Mouse (Mus musculus): ENCODE data around the gene Grk2. TPM values are rescaled to one million over a fixed set of nuclear protein-coding genes. Genes with fewer than 3 reads are reported as not detected.

The Grk2 gene
- total RNA-seq, 2 experiments from 2014 or later = 223 to 239 TPM

GRCm38 (mm10) chr19:4240247-4240668 is 65.8 kb downstream of the Grk2 start:
- intact Hi-C loops (cut with DNase I) = no loop called here

More at GRCm38 (mm10) chr19:4240247-4240668, 65.8 kb downstream of the Grk2 start:
- no peak for DNase-seq (ENCODE audit: low spot score in 2 of 2)

Small RNA genes lying within 50 kb of the gene (microRNA-seq; reads per million reads assigned to microRNA genes)
- gene Mir6985 = 9.1 reads per million, percentile 28 among the genes with 10 or more reads in this experiment

Other genes starting within 250 kb of the Grk2 start
- not detected for gene Gstp3, start 246.7 kb downstream of the Grk2 start, total RNA-seq (2021)
- gene Cabp2, start 224.6 kb downstream of the Grk2 start, total RNA-seq (2021) = not detected
- 10 to 100 TPM; 28.8 to 34.1 TPM for gene Cdk2ap2, start 209.0 kb downstream of the Grk2 start, total RNA-seq (2021)
- gene Pitpnm1, start 206.2 kb downstream of the Grk2 start, total RNA-seq (2021) = 100 to 1,000 TPM; 202 to 203 TPM
- 100 to 1,000 TPM; 106 to 133 TPM for gene Aip, start 180.4 kb downstream of the Grk2 start, total RNA-seq (2021)
- gene Gpr152, start 166.4 kb downstream of the Grk2 start, total RNA-seq (2021) = not detected
- gene Cabp4, start 162.2 kb downstream of the Grk2 start, total RNA-seq (2021) = not detected
- gene Coro1b, start 157.6 kb downstream of the Grk2 start, total RNA-seq (2021) = 10 to 100 TPM; 75.7 to 81.1 TPM
- gene Ptprcap, start 152.6 kb downstream of the Grk2 start, total RNA-seq (2021) = 1 to 10 TPM; 1.3 to 1.8 TPM
- gene Rps6kb2, start 142.9 kb downstream of the Grk2 start, total RNA-seq (2021) = 10 to 100 TPM; 27.8 to 43.1 TPM
- 1 to 10 TPM; 5.5 to 7.8 TPM for gene Carns1, start 130.7 kb downstream of the Grk2 start, total RNA-seq (2021)
- 1 to 10 TPM; 1.5 to 1.9 TPM for gene Tbc1d10c, start 114.9 kb downstream of the Grk2 start, total RNA-seq (2021)
- 100 to 1,000 TPM; 292 to 320 TPM for gene Ppp1ca, start 114.2 kb downstream of the Grk2 start, total RNA-seq (2021)
- 10 to 100 TPM in 1 of 2 experiments, 1 to 10 TPM in 1; 6.1 to 10.8 TPM for gene Rad9a, start 104.6 kb downstream of the Grk2 start, total RNA-seq (2021)
- gene Clcf1, start 92.0 kb downstream of the Grk2 start, total RNA-seq (2021) = 1 to 10 TPM in 1 of 2 experiments, under 1 TPM in 1; 0.84 to 1.2 TPM
- not detected for gene AC109138.7, start 91.9 kb downstream of the Grk2 start, total RNA-seq (2021)
- 10 to 100 TPM; 15.9 to 17.8 TPM for gene Pold4, start 74.3 kb downstream of the Grk2 start, total RNA-seq (2021)
- gene Ssh3, start 37.0 kb downstream of the Grk2 start, total RNA-seq (2021) = 10 to 100 TPM; 41.1 to 65.6 TPM
- gene Ankrd13d, start 23.1 kb downstream of the Grk2 start, total RNA-seq (2021) = 10 to 100 TPM; 69.7 to 72.3 TPM
- gene Kdm2a, start 92.1 kb upstream of the Grk2 start, total RNA-seq (2021) = 10 to 100 TPM; 66.6 to 82.6 TPM
- gene Rhod, start 133.2 kb upstream of the Grk2 start, total RNA-seq (2021) = under 1 TPM; 0.32 to 0.86 TPM
- 10 to 100 TPM; 35.2 to 38.8 TPM for gene Syt12, start 171.2 kb upstream of the Grk2 start, total RNA-seq (2021)
- gene 2010003K11Rik, start 192.4 kb upstream of the Grk2 start, total RNA-seq (2021) = not detected
- gene Pcx, start 204.2 kb upstream of the Grk2 start, total RNA-seq (2021) = 10 to 100 TPM; 73.3 TPM

All from left cerebral cortex, postnatal 36 days (tissue).